Mouse (Mus musculus) intestine, embryonic 15.5 days (tissue): ENCODE data around the gene Zbtb5. TPM values are rescaled to one million over a fixed set of nuclear protein-coding genes. Genes with fewer than 3 reads are reported as not detected.
A peak's percentile ranks its signal among the peaks of the same experiment; 100 is the strongest.

ENCODE experiments used
- ATAC-seq: fragments of 200-750 bp; cut with Nextera tagmentation; 2 replicates; pipeline ENCODE4 v1.8.0; 2017; ENCODE audit warnings: moderate TSS enrichment, moderate library complexity
- H3K27ac ChIP-seq: fragments of 300-500 bp; sonication (generic); 2 replicates; pipeline ENCODE4 v1.5.1; 2015; ENCODE audit warnings: mild to moderate bottlenecking, inconsistent platforms
- H3K27me3 ChIP-seq: fragments of 300-500 bp; sonication (generic); replicated peaks from 2 replicates; pipeline ENCODE4 v1.6.1; 2015; ENCODE audit warnings: inconsistent platforms
- H3K36me3 ChIP-seq: fragments of 300-500 bp; sonication (generic); 2 replicates; pipeline ENCODE4 v1.6.1; 2015; ENCODE audit warnings: inconsistent platforms
- H3K4me1 ChIP-seq: fragments of 300-500 bp; sonication (generic); replicated peaks from 2 replicates; pipeline ENCODE4 v1.6.1; 2015; ENCODE audit warnings: inconsistent platforms
- H3K4me2 ChIP-seq: fragments of 300-500 bp; sonication (generic); replicated peaks from 2 replicates; pipeline ENCODE4 v1.6.1; 2015; ENCODE audit warnings: mild to moderate bottlenecking, inconsistent platforms
- H3K4me3 ChIP-seq: fragments of 300-500 bp; sonication (generic); replicated peaks from 2 replicates; pipeline ENCODE4 v1.5.1; 2015; ENCODE audit warnings: inconsistent platforms
- H3K9ac ChIP-seq: fragments of 300-500 bp; sonication (generic); 2 replicates; pipeline ENCODE4 v1.6.1; 2015; ENCODE audit warnings: inconsistent platforms
- H3K9me3 ChIP-seq: fragments of 300-500 bp; sonication (generic); 2 replicates; pipeline ENCODE4 v1.6.1; 2016; ENCODE audit warnings: inconsistent platforms
- WGBS: fragments of 180-500 bp; shearing (Covaris S2); methylation state at CpG from one replicate; pipeline ENCODE4 v1.1.7; 2015; 5-methylcytosine and 5-hydroxymethylcytosine counted together
- polyA plus RNA-seq: library from polyadenylated mRNA; unstranded; fragments of >200 nt; fragmentation: Nextera tagmentation; extraction: Ambion mirVana; gene quantifications from 2 replicates; pipeline ENCODE4 v1.2.1, GENCODE M21; 2015

Gene Zbtb5
- polyA plus RNA-seq, 1 experiment from 2014 or later, result 16.5 TPM

DNA sequence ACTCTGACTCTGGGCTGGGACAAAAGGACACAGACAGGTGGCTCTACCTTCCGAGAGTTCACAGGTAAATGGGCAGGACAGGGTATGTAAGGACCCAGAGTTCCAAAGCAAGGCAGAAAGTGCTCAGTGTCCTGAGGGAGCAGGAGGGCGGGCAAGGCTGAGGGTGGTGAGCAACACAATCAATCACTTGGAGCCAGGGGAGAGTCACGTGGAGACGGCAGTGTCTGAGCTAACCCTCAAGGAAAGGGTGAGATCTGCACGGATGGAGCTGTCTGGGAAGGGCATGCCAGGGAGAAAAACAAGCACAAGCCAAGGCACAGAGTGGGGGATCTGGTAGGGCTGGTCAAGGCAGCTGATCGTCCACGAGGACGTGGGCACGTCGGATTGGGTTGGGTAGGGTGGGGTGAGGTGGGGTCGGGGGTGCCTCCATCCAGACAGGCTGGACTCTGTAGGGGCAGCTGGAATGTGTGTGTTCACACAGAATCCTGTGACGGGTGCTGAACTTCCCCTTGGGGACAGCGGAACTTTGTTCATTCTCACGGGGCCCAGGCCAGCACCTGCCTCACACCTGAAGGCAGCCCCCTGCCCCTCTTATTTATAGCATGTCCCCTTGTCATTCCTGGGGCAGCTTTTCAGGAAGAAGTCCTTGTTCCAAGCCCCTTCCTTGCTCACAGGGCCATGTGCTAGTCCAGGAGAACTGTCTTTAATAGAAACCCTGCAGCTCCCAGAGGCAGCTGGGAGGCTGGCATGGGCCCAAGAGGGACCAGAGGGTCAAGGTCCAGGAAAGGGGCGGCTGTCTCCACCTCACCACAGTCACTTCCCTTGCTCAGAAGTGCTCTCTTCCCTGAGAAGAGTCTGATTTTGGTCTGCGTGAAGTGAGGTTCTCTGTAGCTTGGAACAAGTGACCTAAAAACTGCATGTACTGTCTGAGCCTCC, 22.7 kb upstream of the Zbtb5 start:
- WGBS, result 52% methylated on average over 16 of the region's 16 CpGs

DNA sequence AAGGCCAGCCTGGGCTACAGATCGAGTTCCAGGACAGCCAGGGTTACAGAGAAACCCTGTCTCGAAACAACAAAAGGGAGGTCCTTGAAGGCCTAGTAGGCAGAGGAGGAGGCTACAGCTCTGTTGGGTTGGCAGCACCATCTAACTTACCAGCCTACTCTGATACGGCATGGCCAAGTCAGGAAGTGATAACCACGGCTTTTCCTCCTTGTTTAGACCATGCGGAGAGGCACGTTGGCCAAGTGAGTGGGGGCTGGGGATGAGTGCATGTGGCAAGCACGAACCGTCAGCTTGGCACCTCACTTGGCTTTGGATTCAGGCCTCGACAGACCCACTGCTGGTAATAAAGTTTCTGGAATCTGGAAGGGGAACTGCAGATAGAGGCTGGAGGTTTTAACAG, 20.4 kb upstream of the Zbtb5 start:
- Histone ChIP-seq H3K4me1 (peaks cover 5% of the 10 kb centered on the region; the same call in 1 of the 2 replicates), H3K4me2 (no peak overlapping the region), H3K27ac (no peak overlapping the region), H3K27me3 (no peaks in the 10 kb centered on the region), H3K9ac (no peak overlapping the region), H3K4me3 (no peak overlapping the region), H3K36me3 (peaks cover 6% of the 10 kb centered on the region), H3K9me3 (no peaks in the 10 kb centered on the region)
- 90% methylated on average over 9 of the region's 9 CpGs for WGBS
- ATAC-seq, result no peak

More for the DNA sequence above, 22.7 kb upstream of the Zbtb5 start:
- H3K36me3 ChIP-seq, result no peaks in the 10 kb centered on the region; the same call in 1 of the 2 replicates
- peaks cover 5% of the 10 kb centered on the region; the same call in 1 of the 2 replicates for H3K4me1 ChIP-seq
- H3K4me2 ChIP-seq, result peak overlapping the region; percentile 5; the same call in 1 of the 2 replicates
- H3K27me3 ChIP-seq, result no peaks in the 10 kb centered on the region
- no peak overlapping the region for H3K27ac ChIP-seq
- peak; percentile 83 for ATAC-seq
- H3K9me3 ChIP-seq, result no peaks in the 10 kb centered on the region
- no peak overlapping the region for H3K9ac ChIP-seq
- no peak overlapping the region for H3K4me3 ChIP-seq

DNA sequence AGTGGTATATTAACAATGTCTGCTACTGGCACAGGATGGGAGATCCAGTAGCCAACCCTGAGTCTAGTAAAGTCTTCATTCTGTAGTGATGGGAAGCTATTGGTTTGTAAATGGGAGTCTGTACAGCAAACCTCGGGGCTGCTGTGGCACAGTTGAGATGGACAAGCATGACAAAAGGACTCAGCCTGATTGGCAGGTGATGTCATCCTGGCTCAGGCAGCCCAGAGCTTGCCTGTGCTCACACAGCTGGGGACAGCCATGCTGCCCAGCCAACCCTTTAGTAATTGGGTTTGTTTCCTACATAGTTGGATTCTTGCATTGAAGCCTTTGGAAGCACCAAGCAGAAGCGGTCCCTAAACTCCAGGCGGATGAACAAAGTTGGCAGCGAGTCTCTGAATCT, 14.2 kb upstream of the Zbtb5 start:
- no peak for ATAC-seq
- no peaks in the 10 kb centered on the region for H3K4me1 ChIP-seq
- 96% methylated on average over 4 of the region's 4 CpGs for WGBS
- H3K9me3 ChIP-seq, result no peaks in the 10 kb centered on the region
- no peak overlapping the region for H3K9ac ChIP-seq
- peaks cover 6% of the 10 kb centered on the region for H3K36me3 ChIP-seq
- H3K27ac ChIP-seq, result no peak overlapping the region
- H3K27me3 ChIP-seq, result no peaks in the 10 kb centered on the region
- H3K4me3 ChIP-seq, result no peak overlapping the region
- H3K4me2 ChIP-seq, result no peak overlapping the region

DNA sequence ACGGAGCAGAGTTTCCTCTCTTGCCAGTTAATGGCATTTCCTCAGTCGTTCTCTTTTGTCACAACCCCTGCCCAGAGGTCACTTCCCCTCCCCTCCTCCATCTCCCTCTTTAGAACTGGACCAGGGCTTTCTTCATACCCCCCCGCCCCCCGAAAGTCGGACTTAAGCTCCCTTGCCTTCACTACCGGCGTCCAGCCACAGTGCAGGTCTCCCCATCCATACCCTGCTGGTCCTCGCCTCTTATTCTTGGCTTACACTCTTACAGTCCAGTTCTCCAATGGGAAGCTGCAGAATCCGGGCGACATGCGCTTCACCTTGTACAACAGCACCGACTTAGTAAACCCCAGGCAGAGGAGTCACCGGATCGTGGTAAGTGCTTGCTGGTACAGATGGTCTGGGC, 6.8 kb upstream of the Zbtb5 start:
- ATAC-seq, result no peak
- Histone ChIP-seq H3K9ac (peak overlapping the region; percentile 58), H3K27ac (no peak overlapping the region), H3K4me3 (peak overlapping the region; percentile 63), H3K27me3 (no peaks in the 10 kb centered on the region), H3K36me3 (no peaks in the 10 kb centered on the region), H3K4me1 (peaks cover 9% of the 10 kb centered on the region; the same call in 1 of the 2 replicates), H3K9me3 (no peaks in the 10 kb centered on the region), H3K4me2 (peak overlapping the region; percentile 90)
- WGBS, result 1% methylated on average over 14 of the region's 14 CpGs

DNA sequence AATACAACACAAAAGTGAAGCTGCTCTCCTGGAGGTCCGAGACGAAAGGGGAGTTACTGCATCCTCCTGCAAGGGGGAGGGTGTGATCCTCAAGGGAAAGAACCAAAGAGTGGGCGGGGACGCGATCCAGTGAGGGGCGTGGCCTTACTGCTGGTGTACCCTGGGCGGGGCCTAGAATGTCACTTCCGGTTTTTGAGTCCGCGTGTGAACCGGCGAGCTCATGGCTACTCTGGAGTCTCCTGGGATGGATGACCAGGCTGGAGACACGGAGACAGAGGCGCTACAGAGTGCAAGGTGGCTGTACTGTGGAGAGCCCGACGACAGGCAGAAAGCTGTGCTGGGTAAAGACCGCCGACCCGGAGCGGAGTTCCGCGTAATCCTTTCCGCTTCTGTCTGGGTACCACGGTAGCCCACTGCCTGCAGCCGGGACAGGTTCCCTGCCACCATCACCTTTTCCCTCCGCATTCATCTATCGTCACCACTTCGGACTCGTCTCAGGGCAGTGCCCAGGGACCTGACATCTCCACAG, 6.3 kb upstream of the Zbtb5 start, which contains the start of gene Polr1e:
TSS of gene Polr1e (plus strand) at position 132 of the 529 bp plus-strand sequence.
- WGBS, result under 1% methylated on average over 29 of the region's 29 CpGs
- H3K9me3 ChIP-seq, result no peaks in the 10 kb centered on the region
- H3K27ac ChIP-seq, result no peak within 1 kb of the TSS

DNA sequence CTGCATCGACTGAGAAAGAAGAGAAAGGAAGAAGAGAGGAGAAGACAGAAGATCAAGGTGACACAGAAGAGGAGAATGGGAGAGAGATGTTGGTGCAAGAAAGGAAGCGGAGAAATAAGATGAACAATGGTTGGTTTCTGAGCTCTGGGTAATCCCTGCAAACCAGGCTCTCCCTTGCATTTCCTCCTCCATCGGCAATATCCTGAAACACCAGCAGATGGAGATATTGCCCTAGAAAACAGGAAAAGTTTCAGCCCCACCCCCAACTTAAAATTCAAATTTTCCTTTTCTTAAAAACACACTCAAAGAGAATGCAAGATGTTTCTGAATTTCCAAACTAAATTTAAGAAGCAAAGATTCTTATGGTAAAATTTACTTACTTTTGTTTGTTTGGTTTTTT, 3.4 kb upstream of the Zbtb5 start:
- no peaks in the 10 kb centered on the region for H3K9me3 ChIP-seq
- no peak overlapping the region for H3K4me3 ChIP-seq
- WGBS, result 11% methylated on average over 3 of the region's 3 CpGs
- no peak overlapping the region for H3K9ac ChIP-seq
- H3K36me3 ChIP-seq, result no peaks in the 10 kb centered on the region
- no peaks in the 10 kb centered on the region for H3K27me3 ChIP-seq
- no peak for ATAC-seq
- no peak overlapping the region for H3K27ac ChIP-seq
- H3K4me2 ChIP-seq, result no peak overlapping the region
- H3K4me1 ChIP-seq, result peaks cover 20% of the 10 kb centered on the region

More for the DNA sequence above, 6.3 kb upstream of the Zbtb5 start, which contains the start of gene Polr1e:
- Histone ChIP-seq H3K36me3 (no peaks in the 10 kb centered on the region), H3K4me1 (peaks cover 12% of the 10 kb centered on the region), H3K9ac (peak within 1 kb of the TSS; percentile 58), H3K27me3 (no peaks in the 10 kb centered on the region), H3K4me3 (peak within 1 kb of the TSS; percentile 63), H3K4me2 (peak within 1 kb of the TSS; percentile 90)
- ATAC-seq, result peak; percentile 93

DNA sequence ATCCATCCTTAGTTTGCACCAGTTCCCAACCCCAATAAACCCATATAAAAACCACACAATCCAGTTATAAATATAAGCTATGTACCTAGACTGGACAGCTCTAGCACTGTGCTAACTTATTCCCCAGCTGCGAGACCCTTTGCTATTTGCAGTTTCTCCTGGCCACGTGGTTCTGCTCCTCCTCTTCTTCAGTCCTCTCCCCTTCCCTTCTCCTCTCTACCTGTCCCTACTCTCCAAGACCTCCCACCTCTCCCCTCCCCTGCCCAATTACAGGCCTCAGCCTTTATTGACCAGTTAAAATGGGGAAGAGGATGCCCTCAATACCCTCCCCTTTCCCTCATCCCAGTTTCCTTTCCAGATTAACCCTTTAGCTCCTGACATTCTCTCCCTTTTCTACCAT, 1.3 kb upstream of the Zbtb5 start:
- H3K4me2 ChIP-seq, result peak overlapping the region; percentile 66
- H3K4me3 ChIP-seq, result peak overlapping the region; percentile 57
- no peak for ATAC-seq
- 2% methylated on average over 2 of the region's 2 CpGs for WGBS
- no peak overlapping the region for H3K27ac ChIP-seq
- peaks cover 19% of the 10 kb centered on the region for H3K4me1 ChIP-seq
- peak overlapping the region; percentile 63 for H3K9ac ChIP-seq
- no peaks in the 10 kb centered on the region for H3K9me3 ChIP-seq
- H3K36me3 ChIP-seq, result no peaks in the 10 kb centered on the region
- H3K27me3 ChIP-seq, result no peaks in the 10 kb centered on the region

DNA sequence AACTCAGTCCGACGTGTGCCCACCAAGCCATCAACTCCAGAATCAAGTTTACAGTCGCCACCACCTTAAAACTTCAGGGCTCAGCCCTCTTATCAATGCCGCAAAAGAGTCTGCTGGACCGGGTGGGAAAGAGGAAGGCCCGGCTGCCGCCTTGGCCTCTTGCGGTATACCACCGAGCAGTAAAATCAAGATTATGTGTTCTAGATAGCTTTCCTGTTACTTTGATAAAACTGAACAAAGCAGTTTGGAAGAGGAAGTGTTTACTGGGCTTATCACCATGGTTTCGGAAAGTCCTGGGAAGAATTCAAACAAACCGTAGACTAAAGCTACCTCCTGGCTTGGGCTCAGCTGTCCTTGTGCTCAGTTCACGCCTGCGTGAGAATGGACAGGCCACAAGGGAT, 819 bp upstream of the Zbtb5 start:
- 1% methylated on average over 13 of the region's 13 CpGs for WGBS

DNA sequence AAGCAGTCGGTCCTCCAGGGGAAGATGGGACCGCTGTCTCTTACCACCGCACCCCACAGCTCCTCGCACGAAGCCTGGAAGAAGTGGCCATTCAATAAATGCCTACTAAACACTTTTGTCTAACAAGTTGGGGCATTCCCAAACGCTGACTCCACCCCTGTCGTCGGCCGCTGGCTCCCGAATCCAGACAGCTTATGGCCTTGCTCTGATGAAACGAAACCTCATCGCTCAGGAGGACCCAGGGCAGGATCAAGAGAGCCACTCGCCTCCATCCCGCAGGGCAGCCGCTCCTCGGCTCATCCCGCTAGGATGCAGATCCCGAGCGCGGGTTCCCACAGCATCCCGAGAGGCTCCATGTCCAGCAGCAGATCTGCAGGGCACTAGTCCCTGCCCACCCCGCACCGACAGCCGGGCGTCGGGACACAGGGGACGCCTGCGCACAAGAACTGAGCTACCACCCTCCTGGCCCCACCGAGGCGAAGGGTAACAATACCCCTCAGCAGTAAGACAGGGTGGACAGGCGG, 569 bp downstream of the Zbtb5 start:
- peak overlapping the region; percentile 57 for H3K4me3 ChIP-seq
- H3K4me2 ChIP-seq, result peak overlapping the region; percentile 55
- WGBS, result under 1% methylated on average over 31 of the region's 31 CpGs
- peak overlapping the region; percentile 66 for H3K9ac ChIP-seq
- no peaks in the 10 kb centered on the region for H3K27me3 ChIP-seq
- peak overlapping the region; percentile 89 for H3K27ac ChIP-seq
- H3K36me3 ChIP-seq, result no peaks in the 10 kb centered on the region
- peaks cover 19% of the 10 kb centered on the region for H3K4me1 ChIP-seq
- H3K9me3 ChIP-seq, result no peaks in the 10 kb centered on the region
- ATAC-seq, result peak; percentile 72

More for the DNA sequence above, 819 bp upstream of the Zbtb5 start:
- Histone ChIP-seq H3K9me3 (no peaks in the 10 kb centered on the region), H3K4me2 (peak overlapping the region; percentile 66), H3K27me3 (no peaks in the 10 kb centered on the region), H3K4me3 (peak overlapping the region; percentile 57), H3K27ac (peak overlapping the region; percentile 83), H3K36me3 (no peaks in the 10 kb centered on the region), H3K9ac (peak overlapping the region; percentile 63), H3K4me1 (peaks cover 19% of the 10 kb centered on the region)
- ATAC-seq, result no peak

DNA sequence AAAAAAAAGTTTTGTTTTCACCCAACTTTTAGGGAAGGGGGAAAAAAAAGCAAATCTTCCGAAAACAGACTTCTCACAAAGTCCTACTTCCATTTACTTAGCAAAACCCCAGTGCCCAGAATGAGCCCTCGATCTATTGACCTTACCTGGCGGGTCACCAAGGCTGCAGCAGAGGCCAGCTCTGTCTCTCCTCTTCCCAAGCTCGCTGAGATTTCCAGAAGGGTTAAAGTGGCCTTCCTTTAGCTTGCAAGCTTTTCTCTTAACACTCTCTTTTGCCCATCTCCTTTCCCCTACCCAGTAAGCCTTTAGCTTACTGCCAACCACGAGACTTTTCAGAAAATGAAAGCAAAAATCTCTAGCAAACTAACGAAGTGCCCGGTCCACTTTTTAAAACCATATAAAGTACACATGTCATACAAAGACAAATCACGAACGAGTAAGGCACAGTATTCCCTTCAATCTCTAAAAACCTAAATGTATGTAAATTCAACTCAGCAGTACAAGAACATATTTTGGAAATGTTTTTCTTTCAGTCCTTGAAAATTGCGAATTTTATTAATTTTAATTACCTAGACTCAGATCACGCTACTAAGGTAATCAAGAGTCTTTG, 1.3 kb downstream of the Zbtb5 start:
- peak overlapping the region; percentile 34 for H3K9ac ChIP-seq
- 6% methylated on average over 11 of the region's 11 CpGs for WGBS
- no peaks in the 10 kb centered on the region for H3K36me3 ChIP-seq
- H3K9me3 ChIP-seq, result no peaks in the 10 kb centered on the region
- ATAC-seq, result no peak
- peak overlapping the region; percentile 55 for H3K4me2 ChIP-seq
- peak overlapping the region; percentile 89 for H3K27ac ChIP-seq
- H3K4me3 ChIP-seq, result peak overlapping the region; percentile 57
- peaks cover 19% of the 10 kb centered on the region for H3K4me1 ChIP-seq
- H3K27me3 ChIP-seq, result no peaks in the 10 kb centered on the region

DNA sequence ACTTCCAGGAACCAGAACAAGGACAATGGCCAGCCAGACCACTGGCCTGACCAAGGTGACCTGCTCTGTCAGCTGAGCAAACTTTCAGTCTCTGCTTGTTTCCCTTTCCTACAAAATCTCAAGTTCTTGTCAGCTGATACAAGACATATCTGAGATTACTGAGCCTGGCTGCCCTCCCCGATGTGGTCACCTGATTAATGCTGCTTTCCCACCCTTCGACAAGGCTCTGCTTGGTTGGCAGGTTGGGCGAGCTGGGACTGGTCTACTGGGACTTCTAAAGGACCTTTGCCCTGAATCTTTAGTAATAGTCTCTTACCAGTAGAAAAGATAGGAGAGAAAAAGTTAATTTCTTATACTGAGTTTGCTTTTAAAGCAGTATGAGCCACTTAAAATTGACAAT, 6.8 kb downstream of the Zbtb5 start:
- H3K9ac ChIP-seq, result no peak overlapping the region
- H3K27me3 ChIP-seq, result no peaks in the 10 kb centered on the region
- ATAC-seq, result peak; percentile 70; the same call in 1 of the 2 replicates
- H3K4me2 ChIP-seq, result no peak overlapping the region
- no peak overlapping the region for H3K4me3 ChIP-seq
- H3K4me1 ChIP-seq, result peaks cover 7% of the 10 kb centered on the region; the same call in 1 of the 2 replicates
- no peak overlapping the region for H3K27ac ChIP-seq
- no peaks in the 10 kb centered on the region for H3K9me3 ChIP-seq
- no peaks in the 10 kb centered on the region for H3K36me3 ChIP-seq
- WGBS, result 72% methylated on average over 3 of the region's 3 CpGs

DNA sequence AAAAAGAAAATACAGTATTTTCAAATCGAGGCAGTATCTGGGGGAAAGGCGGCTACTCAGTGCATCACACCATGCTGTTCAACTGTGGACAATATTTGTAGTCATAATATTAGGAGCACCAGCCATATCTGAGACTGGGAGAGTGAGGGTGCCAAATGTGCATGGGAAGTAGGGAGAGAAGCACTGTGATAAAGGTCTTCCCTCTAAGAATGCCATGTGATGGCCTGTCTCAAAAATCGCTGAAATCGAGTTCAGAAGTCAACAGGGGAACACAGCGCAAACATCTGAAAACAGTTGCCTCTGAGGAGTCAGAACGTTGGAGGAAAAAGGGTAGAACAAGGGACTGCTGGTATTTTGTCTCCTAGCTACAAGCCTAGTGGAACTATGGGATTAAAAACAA, 12.2 kb downstream of the Zbtb5 start:
- 87% methylated on average over 6 of the region's 6 CpGs for WGBS
- Histone ChIP-seq H3K4me3 (no peak overlapping the region), H3K4me1 (no peaks in the 10 kb centered on the region), H3K27me3 (no peaks in the 10 kb centered on the region), H3K4me2 (no peak overlapping the region), H3K27ac (no peak overlapping the region), H3K9ac (no peak overlapping the region), H3K36me3 (no peaks in the 10 kb centered on the region), H3K9me3 (no peaks in the 10 kb centered on the region)
- ATAC-seq, result no peak
